ENCODE assay signal across 32 mouse cellular contexts in the genomic region with DNA sequence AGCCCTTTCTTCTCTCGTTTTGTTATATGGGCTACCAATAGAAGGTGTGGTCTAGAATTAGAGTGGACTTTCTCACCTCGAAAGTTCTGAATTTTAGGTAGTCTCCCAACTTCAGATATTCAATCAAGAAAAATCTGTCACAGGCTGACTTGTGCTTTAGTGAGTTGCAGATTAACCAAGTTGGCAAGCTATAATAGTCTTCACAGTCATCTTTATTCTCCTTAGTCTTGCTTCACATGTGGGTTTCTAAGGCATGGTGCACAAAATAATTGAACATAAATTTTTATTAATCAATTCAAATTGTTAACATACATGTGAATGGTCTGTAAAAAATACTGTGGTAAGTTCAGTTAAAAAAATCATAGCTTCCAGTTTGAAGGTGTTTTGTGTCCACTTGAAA.
"Had no signal": no experiment of that assay in that cellular context is flagged by ENCODE, and none has a peak within 500 bp of the region (broad histone marks: within the 10 kb centered on the region; RNA-seq: fewer than 3 reads in every experiment).

No protein-coding gene starts in this region.

- H3K4me1 ChIP-seq: limb, embryonic 10.5 days; limb, embryonic 12.5 days; limb, embryonic 13.5 days; limb, embryonic 15.5 days; liver, embryonic 12.5 days; liver, embryonic 13.5 days; liver, embryonic 15.5 days; lung, embryonic 15.5 days; megakaryocyte, embryonic 14.5 days; midbrain, embryonic 10.5 days; midbrain, embryonic 12.5 days; midbrain, embryonic 15.5 days; neural tube, embryonic 12.5 days had no signal

- H3K9ac ChIP-seq: limb, embryonic 12.5 days; limb, embryonic 13.5 days; limb, embryonic 15.5 days; liver, embryonic 12.5 days; liver, embryonic 13.5 days; liver, embryonic 14.5 days; liver, embryonic 15.5 days; liver, postnatal 0 days; lung, embryonic 14.5 days; lung, embryonic 15.5 days; midbrain, embryonic 12.5 days; midbrain, embryonic 13.5 days; midbrain, embryonic 15.5 days; neural tube, embryonic 12.5 days had no signal

- H3K4me3 ChIP-seq: limb, embryonic 10.5 days; limb, embryonic 12.5 days; limb, embryonic 13.5 days; limb, embryonic 15.5 days; liver, embryonic 12.5 days; liver, embryonic 13.5 days; liver, embryonic 15.5 days; lung, embryonic 15.5 days; megakaryocyte, embryonic 14.5 days; midbrain, embryonic 10.5 days; midbrain, embryonic 12.5 days; midbrain, embryonic 13.5 days; midbrain, embryonic 15.5 days; myocyte; neural tube, embryonic 12.5 days had no signal

- H3K27me3 ChIP-seq: limb, embryonic 12.5 days; limb, embryonic 13.5 days; limb, embryonic 15.5 days; liver, embryonic 12.5 days; liver, embryonic 13.5 days; liver, embryonic 15.5 days; lung, embryonic 15.5 days; megakaryocyte, embryonic 14.5 days; midbrain, embryonic 12.5 days; midbrain, embryonic 13.5 days; midbrain, embryonic 15.5 days; neural tube, embryonic 12.5 days had no signal

- H3K27ac ChIP-seq: limb, embryonic 10.5 days; limb, embryonic 12.5 days; limb, embryonic 13.5 days; limb, embryonic 15.5 days; liver, embryonic 12.5 days; liver, embryonic 13.5 days; liver, embryonic 14.5 days; liver, embryonic 15.5 days; lung, embryonic 15.5 days; macrophage; midbrain, embryonic 10.5 days; midbrain, embryonic 12.5 days; midbrain, embryonic 13.5 days; midbrain, embryonic 15.5 days; neural tube, embryonic 12.5 days had no signal

- H3K36me3 ChIP-seq: limb, embryonic 10.5 days; limb, embryonic 12.5 days; limb, embryonic 13.5 days; limb, embryonic 15.5 days; liver, embryonic 12.5 days; liver, embryonic 13.5 days; liver, embryonic 15.5 days; lung, embryonic 15.5 days; midbrain, embryonic 10.5 days; midbrain, embryonic 12.5 days; midbrain, embryonic 13.5 days; midbrain, embryonic 15.5 days; neural tube, embryonic 12.5 days had no signal

- H3K9me3 ChIP-seq: limb, embryonic 10.5 days; limb, embryonic 12.5 days; limb, embryonic 13.5 days; limb, embryonic 15.5 days; liver, embryonic 12.5 days; liver, embryonic 13.5 days; liver, embryonic 15.5 days; lung, embryonic 15.5 days; megakaryocyte, embryonic 14.5 days; midbrain, embryonic 10.5 days; midbrain, embryonic 12.5 days; midbrain, embryonic 13.5 days; midbrain, embryonic 15.5 days; neural tube, embryonic 12.5 days had no signal

- H3K4me2 ChIP-seq: limb, embryonic 12.5 days; limb, embryonic 13.5 days; limb, embryonic 15.5 days; liver, embryonic 11.5 days; liver, embryonic 12.5 days; liver, embryonic 13.5 days; liver, embryonic 15.5 days; lung, embryonic 14.5 days; lung, embryonic 15.5 days; midbrain, embryonic 11.5 days; midbrain, embryonic 12.5 days; midbrain, embryonic 13.5 days; midbrain, embryonic 15.5 days; neural tube, embryonic 12.5 days had no signal

- DNase-seq: left cerebral cortex, postnatal 4 days; liver; liver, embryonic 13.5 days; liver, postnatal 0 days; lung, adult 18-20 months; lung, adult 2 months; lung, embryonic 14.5 days; lung, postnatal 10 days; lung, postnatal 14 days; lung, postnatal 36 days; lung, postnatal 4 days; midbrain, embryonic 14.5 days had no signal

- ATAC-seq: liver, embryonic 12.5 days; liver, postnatal 0 days; lung, postnatal 0 days; midbrain, embryonic 13.5 days; midbrain, embryonic 15.5 days; midbrain, embryonic 16.5 days had no signal
